Mouse (Mus musculus) liver, postnatal 0 days (tissue): Measurements from ENCODE around the gene Pgap1. TPM values are rescaled to one million over a fixed set of nuclear protein-coding genes. Genes with fewer than 3 reads are reported as not detected.
A peak's percentile ranks its signal among the peaks of the same experiment; 100 is the strongest.

Source experiments
- ATAC-seq: fragments of 200-750 bp; cut with Nextera tagmentation; 2 replicates; pipeline ENCODE4 v1.8.0; 2017; ENCODE audit warnings: mild to moderate bottlenecking, moderate library complexity
- DNase-seq: peaks from one replicate; pipeline ENCODE4 v3.0.0-alpha.2; 2016
- H3K27ac ChIP-seq: fragments of 300-500 bp; sonication (generic); 2 replicates; pipeline ENCODE4 v1.5.1; 2014; ENCODE audit warnings: antibody characterized with exemption, moderate library complexity, mild to moderate bottlenecking, low read depth
- H3K27me3 ChIP-seq: fragments of 300-500 bp; sonication (generic); 2 replicates; pipeline ENCODE4 v1.6.1; 2014; ENCODE audit warnings: low read length, control low read depth, mixed read lengths; ENCODE audit not compliant: insufficient read depth
- H3K36me3 ChIP-seq: fragments of 300-500 bp; sonication (generic); replicated peaks from 2 replicates; pipeline ENCODE4 v1.6.1; 2014; ENCODE audit warnings: mild to moderate bottlenecking, control low read depth, low read length, moderate library complexity, mixed read lengths; ENCODE audit not compliant: insufficient read depth
- H3K4me1 ChIP-seq: fragments of 300-500 bp; sonication (generic); 2 replicates; pipeline ENCODE4 v1.6.1; 2014; ENCODE audit warnings: antibody characterized with exemption, mild to moderate bottlenecking, control low read depth; ENCODE audit not compliant: insufficient read depth
- H3K4me2 ChIP-seq: fragments of 300-500 bp; sonication (generic); 2 replicates; pipeline ENCODE4 v1.6.1; 2014; ENCODE audit warnings: low read depth, mild to moderate bottlenecking, low read length, moderate library complexity, mixed read lengths
- H3K4me3 ChIP-seq: fragments of 300-500 bp; sonication (generic); 2 replicates; pipeline ENCODE4 v1.5.1; 2014; ENCODE audit warnings: low read depth, low read length
- H3K9ac ChIP-seq: fragments of 300-500 bp; sonication (generic); replicated peaks from 2 replicates; pipeline ENCODE4 v1.6.1; 2014; ENCODE audit warnings: mild to moderate bottlenecking, moderate library complexity
- H3K9me3 ChIP-seq: fragments of 300-500 bp; sonication (generic); 2 replicates; pipeline ENCODE4 v1.6.1; 2016; ENCODE audit warnings: mild to moderate bottlenecking, control low read depth, low read length, mixed read lengths
- CTCF ChIP-seq: sonication (generic); IDR thresholded peaks from 2 replicates; pipeline ENCODE4 v1.5.1; 2016; ENCODE audit warnings: antibody characterized with exemption, low read depth
- EP300 ChIP-seq: IDR thresholded peaks from 2 replicates; pipeline ENCODE4 v1.6.1; 2016; ENCODE audit warnings: antibody characterized with exemption, low read depth, mild to moderate bottlenecking
- WGBS: fragments of 180-500 bp; shearing (Covaris S2); extraction: QIAGEN DNeasy Blood & Tissue Kit; methylation state at CpG from one replicate; pipeline ENCODE4 v1.1.7; 2014; ENCODE audit not compliant: insufficient replicate concordance; 5-methylcytosine and 5-hydroxymethylcytosine counted together
- polyA plus RNA-seq: library from polyadenylated mRNA; unstranded; fragments of >200 nt; fragmentation: Nextera tagmentation; extraction: Ambion mirVana; gene quantifications from 2 replicates; pipeline ENCODE4 v1.2.1, GENCODE M21; 2015

Pgap1 gene
- 1.1 and 1.9 TPM in 2 replicates for polyA plus RNA-seq

- ATAC-seq (peak; percentile 96), DNase-seq (peak; percentile 85)
- H3K36me3 ChIP-seq: no peaks in the 10 kb centered on the region
- peak within 1 kb of the TSS; percentile 71 for H3K4me3 ChIP-seq
- H3K9me3 ChIP-seq: no peaks in the 10 kb centered on the region
- H3K9ac ChIP-seq: peak within 1 kb of the TSS; percentile 67
- H3K4me1 ChIP-seq: 0 out of 2 replicates have a peak, but pooled peaks cover 3% of the 10 kb centered on the region
- peak within 1 kb of the TSS; percentile 69 for H3K27ac ChIP-seq
- under 1% methylated on average over 53 of the region's 59 CpGs for WGBS
- H3K27me3 ChIP-seq: no peaks in the 10 kb centered on the region
- H3K4me2 ChIP-seq: peak within 1 kb of the TSS; percentile 94
- no peak for TF ChIP-seq CTCF
- TF ChIP-seq EP300: no peak
Measured at GRCm38 (mm10) chr1:54557301-54558229, at the start of gene Pgap1. TSS of gene Pgap1 (minus strand) at chr1:54557684.

DNA sequence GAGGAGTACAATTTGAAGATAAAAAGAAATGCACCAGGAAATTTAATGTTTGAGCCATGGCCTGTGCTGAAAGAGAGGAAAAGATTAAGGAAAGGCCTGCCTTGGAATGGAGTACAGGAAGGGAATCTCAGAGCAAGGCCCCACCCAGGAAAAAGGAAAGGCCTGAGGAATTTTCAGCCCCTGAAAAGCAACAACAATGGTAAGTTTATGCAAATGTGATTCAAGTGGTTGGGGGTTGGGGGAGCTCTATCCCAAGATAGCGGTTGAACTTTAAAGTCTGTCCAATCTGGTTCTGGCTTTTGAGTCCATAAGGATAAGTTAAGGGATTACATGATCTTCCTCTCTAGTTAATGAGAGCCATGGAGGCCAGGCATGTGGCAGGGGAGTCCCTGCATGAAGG lies 49.5 kb upstream of the Pgap1 start:
- Histone ChIP-seq H3K4me2 (no peak overlapping the region), H3K4me3 (no peak overlapping the region), H3K9me3 (no peaks in the 10 kb centered on the region), H3K9ac (no peak overlapping the region), H3K36me3 (no peaks in the 10 kb centered on the region), H3K27ac (no peak overlapping the region), H3K27me3 (no peaks in the 10 kb centered on the region), H3K4me1 (no peaks in the 10 kb centered on the region)
- ATAC-seq (no peak), DNase-seq (no peak)
- WGBS: 89% methylated on average over 1 of the region's 1 CpGs
- TF ChIP-seq EP300 (no peak), CTCF (no peak)

GRCm38 (mm10) chr1:54601692-54602091 lies 44.2 kb upstream of the Pgap1 start:
- Histone ChIP-seq H3K9me3 (no peaks in the 10 kb centered on the region), H3K4me1 (no peaks in the 10 kb centered on the region), H3K36me3 (no peaks in the 10 kb centered on the region), H3K27ac (no peak overlapping the region), H3K27me3 (no peaks in the 10 kb centered on the region), H3K4me2 (no peak overlapping the region), H3K9ac (no peak overlapping the region), H3K4me3 (no peak overlapping the region)
- ATAC-seq (no peak), DNase-seq (no peak)
- TF ChIP-seq CTCF (no peak), EP300 (no peak)
- 80% methylated on average over 9 of the region's 9 CpGs for WGBS

DNA sequence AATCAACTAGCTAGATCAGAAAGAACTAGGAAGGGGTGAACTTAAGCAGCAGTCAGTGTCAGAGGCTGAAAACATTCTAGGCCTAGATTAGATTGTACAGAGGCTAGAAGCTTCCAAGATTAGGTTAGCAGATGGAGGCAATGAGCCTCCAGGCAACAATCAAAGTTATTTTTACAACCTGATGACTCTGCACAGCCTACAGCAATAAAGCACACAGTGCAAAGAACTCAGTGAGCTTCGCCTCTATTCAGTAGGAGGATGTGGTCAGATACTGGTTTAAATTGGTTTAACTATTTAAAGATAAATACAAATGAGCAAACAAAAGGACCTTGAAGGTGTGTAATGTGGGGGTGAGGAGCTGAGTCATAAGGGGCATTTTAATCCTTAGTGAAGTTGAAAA lies 42.8 kb upstream of the Pgap1 start:
- Histone ChIP-seq H3K4me2 (no peak overlapping the region), H3K27me3 (no peaks in the 10 kb centered on the region), H3K4me1 (no peaks in the 10 kb centered on the region), H3K27ac (no peak overlapping the region), H3K9ac (no peak overlapping the region), H3K36me3 (no peaks in the 10 kb centered on the region), H3K9me3 (no peaks in the 10 kb centered on the region), H3K4me3 (no peak overlapping the region)
- WGBS: 66% methylated on average over 1 of the region's 1 CpGs
- DNase-seq (no peak), ATAC-seq (no peak)
- TF ChIP-seq EP300: no peak
- TF ChIP-seq CTCF: no peak

DNA sequence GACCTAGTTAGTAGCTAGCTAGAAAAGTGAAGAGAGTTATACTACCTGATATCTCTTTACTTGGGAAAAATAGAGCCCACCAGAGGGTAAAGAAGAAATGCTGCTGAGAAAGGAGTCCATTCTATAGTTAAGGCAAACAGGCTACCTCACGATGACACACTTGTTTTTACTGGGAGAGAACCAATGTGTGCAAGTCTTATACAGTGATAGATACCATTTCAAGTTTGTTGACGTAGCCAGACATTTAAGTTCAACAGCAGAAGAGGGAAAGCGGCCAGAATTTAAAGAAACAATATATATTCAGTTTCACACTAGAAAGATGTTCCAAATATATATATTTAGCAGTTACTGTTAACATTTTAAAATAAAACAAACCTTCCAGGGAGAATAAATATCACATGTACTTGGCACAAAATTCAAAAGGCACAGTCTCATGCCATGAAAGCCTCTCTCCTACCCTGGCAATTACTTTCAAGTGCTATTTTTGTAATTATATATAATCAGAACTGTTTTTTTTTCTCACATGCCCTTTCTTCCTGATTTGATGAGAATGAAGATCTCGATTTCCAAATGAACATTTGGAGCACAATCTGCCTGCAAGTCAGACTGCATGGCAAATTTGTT lies 40.2 kb upstream of the Pgap1 start:
- Histone ChIP-seq H3K9ac (no peak overlapping the region), H3K4me3 (no peak overlapping the region), H3K4me2 (no peak overlapping the region), H3K4me1 (no peaks in the 10 kb centered on the region), H3K27ac (no peak overlapping the region), H3K9me3 (no peaks in the 10 kb centered on the region), H3K27me3 (no peaks in the 10 kb centered on the region), H3K36me3 (no peaks in the 10 kb centered on the region)
- no peak for ATAC-seq
- 78% methylated on average over 4 of the region's 4 CpGs for WGBS
- DNase-seq: no peak
- TF ChIP-seq CTCF (no peak), EP300 (no peak)

DNA sequence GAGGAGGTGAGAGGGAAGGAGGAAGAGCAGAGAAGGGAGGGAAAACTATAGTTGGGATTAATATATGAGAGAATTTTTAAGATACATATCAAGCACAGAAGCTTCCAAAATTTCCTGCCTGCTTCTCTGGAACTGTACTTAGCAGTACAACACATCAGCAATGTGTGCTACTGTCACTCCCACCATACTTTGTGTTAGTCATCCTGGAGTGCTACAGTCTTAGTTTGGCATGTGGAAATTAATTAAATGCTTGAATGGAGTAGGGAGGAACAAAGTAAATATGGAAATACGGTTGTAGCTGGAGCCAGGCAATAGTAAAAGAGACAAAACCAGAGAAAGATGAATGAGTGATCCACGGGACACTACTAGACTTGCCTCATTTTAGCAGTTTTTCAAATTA lies 38.7 kb upstream of the Pgap1 start:
- ATAC-seq (no peak), DNase-seq (no peak)
- Histone ChIP-seq H3K9ac (no peak overlapping the region), H3K27me3 (no peaks in the 10 kb centered on the region), H3K36me3 (no peaks in the 10 kb centered on the region), H3K27ac (no peak overlapping the region), H3K4me3 (no peak overlapping the region), H3K9me3 (no peaks in the 10 kb centered on the region), H3K4me1 (no peaks in the 10 kb centered on the region), H3K4me2 (no peak overlapping the region)
- WGBS: 80% methylated on average over 2 of the region's 2 CpGs
- no peak for TF ChIP-seq CTCF
- no peak for TF ChIP-seq EP300
